Mouse (Mus musculus) heart, adult 2 months (tissue): ENCODE data around the gene Rbm4b.

Experiments used
- CTCF ChIP-seq: fragments of 200-600 bp; IDR thresholded peaks from 2 replicates; pipeline ENCODE4 v1.8.1; 2022; ENCODE audit warnings: antibody characterized with exemption, mild to moderate bottlenecking, moderate library complexity
- EP300 ChIP-seq: fragments of 200-500 bp; IDR thresholded peaks from 2 replicates; pipeline ENCODE4 v1.6.1; 2011; ENCODE audit warnings: low read depth, low read length, control low read depth; ENCODE audit not compliant: insufficient read depth
- POLR2A ChIP-seq: fragments of 200-500 bp; IDR thresholded peaks from 2 replicates; pipeline ENCODE4 v1.6.1; 2011; ENCODE audit warnings: mild to moderate bottlenecking, low read depth, low read length, control low read depth; ENCODE audit not compliant: insufficient read depth

DNA sequence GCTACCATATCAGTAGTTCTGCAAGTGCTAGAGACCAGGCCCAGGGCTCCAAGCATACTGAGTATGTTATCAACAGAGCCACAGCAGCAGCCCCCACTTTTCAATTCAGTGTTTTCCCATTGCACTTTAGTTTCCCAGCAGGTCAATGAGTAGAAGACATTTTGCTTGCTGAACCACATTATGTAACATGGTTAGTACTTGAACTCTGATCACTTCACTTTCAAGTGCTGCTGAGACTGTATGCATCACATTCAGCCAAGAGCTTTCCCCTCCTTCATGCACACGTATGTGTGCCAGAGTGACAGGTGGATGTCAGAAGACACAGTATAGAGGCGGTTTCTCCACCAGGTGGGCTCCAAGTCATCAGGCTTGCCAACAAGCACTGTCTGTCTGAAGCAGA lies 26.6 kb downstream of the Rbm4b start:
- no peak for TF ChIP-seq POLR2A
- no peak for TF ChIP-seq CTCF
- TF ChIP-seq EP300: no peak
